Mouse (Mus musculus) Muller cell, postnatal 12 days (primary cell): ENCODE measurements around the gene 2310061I04Rik.

ENCODE experiments used
- DNase-seq: peaks from one replicate; pipeline ENCODE4 v3.0.0-alpha.2; 2015; ENCODE audit errors: inconsistent ontology term

2310061I04Rik gene

DNA sequence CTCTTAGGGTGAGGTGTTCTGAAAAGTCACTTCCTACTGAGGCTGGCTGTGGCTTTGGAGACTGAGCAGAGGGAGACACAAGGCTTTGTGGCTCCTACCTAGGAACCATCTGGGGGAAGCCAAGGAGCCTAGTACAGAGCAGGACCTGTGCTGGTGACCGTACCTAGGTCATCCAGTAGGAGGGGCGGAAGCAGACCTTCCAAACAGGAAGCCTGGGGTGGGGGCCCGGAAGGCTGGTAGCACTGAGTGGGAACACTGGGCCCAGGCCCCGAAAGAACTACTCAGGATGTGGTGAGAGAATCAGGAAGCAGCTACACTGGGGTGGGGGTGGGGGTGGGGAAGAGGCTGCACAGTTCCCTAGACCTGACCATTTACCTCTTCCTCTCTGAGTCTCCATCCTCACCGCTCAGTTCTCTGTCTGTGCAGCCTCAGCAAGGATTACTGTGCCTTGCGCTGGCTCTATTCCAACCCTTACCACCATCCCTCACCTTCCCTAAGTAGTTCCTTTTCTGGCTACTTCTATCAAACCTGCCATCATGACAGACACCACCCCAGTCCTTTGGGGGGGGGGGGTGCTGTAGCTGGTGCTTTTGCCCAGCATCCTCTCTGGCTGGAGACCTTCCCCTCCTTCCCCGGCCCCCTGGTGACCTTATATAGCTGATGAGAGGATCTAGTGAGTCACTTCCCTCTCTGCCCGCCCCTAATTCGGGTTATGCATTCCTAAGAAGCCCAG, 26.9 kb downstream of the 2310061I04Rik start:
- DNase-seq, result peak; percentile 94

DNA sequence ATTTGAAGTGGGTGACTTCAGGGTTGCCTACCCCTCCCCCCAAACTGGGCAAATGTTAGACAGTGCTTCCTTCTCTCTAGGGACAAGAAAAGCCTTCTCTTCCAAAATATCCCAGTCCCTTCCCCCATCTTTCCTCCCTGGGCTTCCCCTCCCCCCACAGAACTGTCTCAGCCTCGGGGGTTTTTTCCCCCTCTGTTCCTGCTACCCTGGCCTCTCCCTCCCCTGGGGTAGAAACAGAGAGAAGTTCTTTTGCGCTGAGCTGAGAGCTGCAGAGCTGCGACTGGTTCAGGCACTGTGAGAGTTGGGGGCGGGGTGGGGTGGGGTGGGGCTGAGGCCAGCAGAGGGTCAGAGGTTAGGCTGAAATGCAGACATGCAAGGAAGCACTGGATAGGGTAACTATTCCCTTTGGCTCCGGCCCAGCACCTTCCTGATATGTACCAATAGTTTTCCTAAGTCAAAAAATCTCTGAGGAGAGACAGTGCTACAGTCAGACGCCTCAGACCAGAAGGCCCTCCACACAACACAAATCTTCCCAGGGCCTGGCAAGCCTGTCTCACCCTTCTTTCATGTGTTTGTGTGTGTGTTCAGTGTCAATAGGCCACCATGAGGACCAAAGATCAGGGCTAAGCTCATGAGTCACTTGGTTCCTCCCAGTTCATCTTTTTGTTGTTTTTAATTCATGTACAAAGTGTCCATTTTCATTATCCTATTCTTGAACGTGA, 27.7 kb downstream of the 2310061I04Rik start:
- peak; percentile 43 for DNase-seq

- no peak for DNase-seq
These were observed 28.3 kb downstream of the 2310061I04Rik start for GRCm38 (mm10) chr17:35868961-35869345.

DNA sequence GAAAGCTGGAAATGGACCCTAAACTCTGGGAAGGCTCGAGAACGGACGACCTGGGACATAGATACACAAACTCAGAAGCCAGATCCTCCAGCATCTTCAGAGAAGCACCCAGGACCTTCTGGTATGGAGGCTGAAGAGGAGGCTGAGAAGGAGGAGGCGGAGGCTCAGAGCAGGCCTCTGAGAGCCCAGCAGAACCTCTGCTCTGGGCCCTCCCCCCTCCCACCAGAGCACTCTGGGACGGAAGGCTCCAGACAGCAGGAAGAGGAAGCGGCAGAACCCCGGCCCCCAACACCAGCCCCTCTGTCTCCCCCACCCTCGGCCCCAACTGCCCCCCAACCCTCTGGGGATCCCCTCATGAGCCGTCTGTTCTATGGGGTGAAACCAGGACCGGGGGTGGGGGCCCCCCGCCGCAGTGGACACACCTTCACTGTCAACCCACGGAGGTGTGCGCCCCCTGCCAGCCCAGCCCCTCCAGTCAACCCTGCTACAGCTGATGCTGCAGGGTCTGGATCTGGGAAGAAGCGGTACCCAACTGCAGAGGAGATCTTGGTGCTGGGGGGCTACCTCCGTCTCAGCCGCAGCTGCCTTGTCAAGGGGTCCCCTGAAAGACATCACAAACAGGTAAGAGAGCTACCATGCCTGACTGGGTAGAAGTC, 28.9 kb downstream of the 2310061I04Rik start:
- DNase-seq, result peak; percentile 31

- peak; percentile 55 for DNase-seq
These were observed 30.0 kb downstream of the 2310061I04Rik start for GRCm38 (mm10) chr17:35866911-35867890.

- DNase-seq, result peak; percentile 86
These were observed 30.9 kb downstream of the 2310061I04Rik start for GRCm38 (mm10) chr17:35866281-35866831.

GRCm38 (mm10) chr17:35865481-35866280, 31.6 kb downstream of the 2310061I04Rik start, which contains the start of gene Ppp1r18:
Ppp1r18 (plus strand) TSS chr17:35865593.
- DNase-seq, result peak; percentile 90

DNA sequence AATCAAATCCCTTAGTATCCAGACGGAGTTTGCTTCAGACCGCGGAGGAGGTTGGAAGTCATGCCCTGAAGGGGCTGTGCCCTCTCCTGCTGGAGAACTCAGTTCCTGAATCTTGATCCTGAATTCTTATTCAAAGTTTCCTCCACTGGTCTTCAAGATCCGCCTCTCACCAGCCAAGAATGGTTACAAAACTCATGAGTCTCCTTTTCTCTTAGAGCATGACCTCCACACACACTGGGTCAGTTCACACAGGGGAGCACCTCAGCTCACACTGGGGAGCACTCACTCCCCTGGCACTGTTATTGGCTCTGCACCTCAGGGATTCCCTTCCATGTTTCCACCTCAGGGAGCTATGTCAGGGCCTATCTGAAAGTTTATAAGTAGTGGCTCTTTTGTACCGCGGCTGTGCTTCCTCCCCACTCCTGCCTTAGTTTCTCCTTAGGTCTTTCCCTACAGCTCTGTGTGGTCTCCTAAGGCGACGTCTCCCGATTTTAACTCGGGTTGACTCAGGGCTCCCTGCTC, 32.3 kb downstream of the 2310061I04Rik start:
- no peak for DNase-seq

DNA sequence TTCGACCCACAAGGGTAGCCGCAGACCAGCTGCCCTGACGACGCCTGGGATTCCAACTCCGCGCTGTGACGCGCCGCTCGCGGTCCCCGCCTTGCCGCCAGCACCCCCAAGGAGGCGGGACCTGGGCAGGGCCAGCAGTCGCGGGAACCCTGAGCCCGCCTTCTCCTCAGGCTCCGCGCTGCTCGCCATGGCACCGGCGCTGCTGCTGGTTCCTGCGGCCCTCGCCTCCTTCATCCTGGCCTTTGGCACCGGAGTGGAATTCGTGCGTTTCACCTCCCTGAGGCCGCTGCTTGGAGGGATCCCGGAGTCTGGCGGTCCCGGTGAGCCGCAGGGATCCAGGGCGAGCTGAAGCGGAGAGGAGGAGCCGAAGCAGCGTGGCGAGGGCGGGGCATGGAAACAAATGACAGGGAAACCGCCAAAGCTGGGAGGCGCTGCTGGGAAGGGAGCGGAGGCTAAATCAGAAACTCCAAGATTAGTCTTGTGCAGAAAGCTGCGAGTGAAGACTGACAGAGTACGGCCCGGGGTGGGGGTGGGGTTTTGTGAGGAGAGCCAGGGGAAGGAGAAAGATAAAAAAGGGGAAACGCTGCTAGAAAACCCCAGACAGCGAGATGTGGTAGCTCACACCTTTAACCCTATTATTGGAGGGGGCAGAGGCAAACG, 35.9 kb downstream of the 2310061I04Rik start, which contains the start of gene Nrm:
TSS of gene Nrm (plus strand) at position 121 of the 660 bp plus-strand sequence.
- peak; percentile 95 for DNase-seq

GRCm38 (mm10) chr17:35860831-35861197, 36.4 kb downstream of the 2310061I04Rik start:
- no peak for DNase-seq

DNA sequence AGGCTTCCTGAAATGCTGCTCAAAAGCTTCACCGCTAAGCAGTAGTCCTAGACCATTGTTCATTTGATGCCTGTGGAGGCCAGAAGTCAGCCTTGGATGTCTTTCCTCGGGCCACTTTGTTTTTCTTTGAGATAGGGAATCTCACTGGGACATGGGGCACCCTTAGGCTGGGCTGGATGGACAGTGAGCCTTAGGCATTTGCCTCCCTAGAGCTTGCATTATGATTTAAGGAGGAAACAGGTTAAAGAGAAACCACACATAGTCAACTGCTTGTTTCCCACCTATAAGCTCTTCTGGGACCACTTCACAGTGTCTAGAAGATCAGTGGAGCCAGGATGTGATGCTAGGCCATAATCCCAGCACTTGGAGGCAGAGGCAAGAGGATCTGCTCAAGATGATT, 37.4 kb downstream of the 2310061I04Rik start:
- no peak for DNase-seq

- no peak for DNase-seq
These were observed 37.9 kb downstream of the 2310061I04Rik start for GRCm38 (mm10) chr17:35859371-35859770.

- DNase-seq, result no peak
These were observed 46.3 kb downstream of the 2310061I04Rik start for GRCm38 (mm10) chr17:35850974-35851373.

DNA sequence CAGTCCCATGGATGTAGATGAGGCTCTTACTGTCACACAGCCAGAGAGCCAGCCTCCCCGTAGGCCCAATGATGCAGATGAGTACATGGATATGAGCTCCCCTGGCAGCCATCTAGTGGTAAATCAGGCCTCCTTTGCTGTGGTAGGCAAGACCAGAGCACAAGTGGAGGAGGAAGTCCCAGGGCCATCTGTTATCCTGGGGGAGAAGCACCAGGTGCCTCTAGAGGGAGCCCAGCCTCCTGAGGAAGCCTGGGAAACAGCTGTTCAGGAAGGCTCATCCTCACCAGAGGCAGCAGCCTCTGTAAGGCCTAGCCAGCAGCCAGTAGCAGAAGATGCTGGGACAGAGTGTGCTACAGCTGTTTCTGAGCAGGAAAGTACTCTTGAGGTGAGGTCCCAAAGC, 49.1 kb downstream of the 2310061I04Rik start:
- DNase-seq, result no peak

GRCm38 (mm10) chr17:35843514-35843913, 53.7 kb downstream of the 2310061I04Rik start:
- no peak for DNase-seq
